Comparison of ENCODE assay signal across 9 mouse cellular contexts in genomic region chr3:95041625-95042024, GRCm38 (mm10). TPM values are rescaled to one million over a fixed set of nuclear protein-coding genes. Genes with fewer than 3 reads are reported as not detected.
DNase-seq lines count a peak whose midpoint lies in the region; ATAC-seq and TF ChIP-seq lines count a peak whose summit lies in the region.
"Had no signal": no experiment of that assay in that cellular context is flagged by ENCODE, and none has a peak within 500 bp of the region (broad histone marks: within the 10 kb centered on the region; RNA-seq: fewer than 3 reads in every experiment).

No protein-coding gene starts in this region.

- ATAC-seq in heart, embryonic 16.5 days (replicated peaks; ENCODE audit: extremely low read depth, insufficient read depth, low FRiP score): no peak
- no peak for ATAC-seq in forebrain, postnatal 0 days
- ATAC-seq in inflammation-experienced regulatory T-cells, adult 6 months: no peak

- peak overlapping the region; percentile 82 for H3K4me3 ChIP-seq in heart, embryonic 16.5 days (ENCODE audit: low read length)
- H3K4me3 ChIP-seq in ES-E14 (ENCODE audit: insufficient read depth in 1 of 2, low read depth in 1 of 2, low read length in 2 of 2, poor library complexity in 1 of 2, severe bottlenecking in 1 of 2) (peak overlapping the region; percentile 99 to 100), macrophage (ENCODE audit: inconsistent target) (peak overlapping the region; percentile 82)
- peak overlapping the region; percentile 86 for H3K4me3 ChIP-seq in forebrain, postnatal 0 days (ENCODE audit: low read depth, low read length)
- no peak overlapping the region for H3K4me3 ChIP-seq in thymus, adult 2 months (ENCODE audit: control insufficient read depth, insufficient read depth, low read length)

- H3K79me2 ChIP-seq in macrophage (ENCODE audit: inconsistent target): peaks cover 58% of the 10 kb centered on the region

- peaks cover 7% of the 10 kb centered on the region; the same call in 1 of the 2 replicates for H3K36me3 ChIP-seq in heart, embryonic 16.5 days (ENCODE audit: control insufficient read depth, insufficient read depth)
- peaks cover 6% of the 10 kb centered on the region; the same call in 1 of the 2 replicates for H3K36me3 ChIP-seq in ES-E14 (ENCODE audit: control insufficient read depth, insufficient read depth, low read length, poor library complexity, severe bottlenecking)
- peaks cover under 1% of the 10 kb centered on the region; the same call in 1 of the 2 replicates for H3K36me3 ChIP-seq in forebrain, postnatal 0 days (ENCODE audit: insufficient read depth)
- peaks cover 2% of the 10 kb centered on the region; the same call in 1 of the 2 replicates for H3K36me3 ChIP-seq in macrophage (ENCODE audit: inconsistent target)
- H3K36me3 ChIP-seq in thymus, adult 2 months (ENCODE audit: control insufficient read depth, insufficient read depth, low read length): peaks cover 1% of the 10 kb centered on the region

- peak overlapping the region; percentile 88 for H3K9ac ChIP-seq in heart, embryonic 16.5 days (ENCODE audit: low read length)
- peak overlapping the region; percentile 99; the same call in 1 of the 2 replicates for H3K9ac ChIP-seq in ES-E14 (ENCODE audit: insufficient read depth, low read depth, low read length, poor library complexity, severe bottlenecking)
- H3K9ac ChIP-seq in forebrain, postnatal 0 days: peak overlapping the region; percentile 74

- no peak overlapping the region for H3K27ac ChIP-seq in heart, embryonic 16.5 days (ENCODE audit: low read length)
- H3K27ac ChIP-seq in ES-E14 (ENCODE audit: insufficient read depth, low read depth, low read length, poor library complexity, severe bottlenecking) (no peak overlapping the region), macrophage (peak overlapping the region; percentile 74; the same call in 1 of the 2 replicates)
- no peak overlapping the region for H3K27ac ChIP-seq in forebrain, postnatal 0 days (ENCODE audit: low read depth, low read length)
- no peak overlapping the region for H3K27ac ChIP-seq in thymus, adult 2 months (ENCODE audit: control insufficient read depth, insufficient read depth, low read length)

- peak overlapping the region; percentile 70 for H3K4me2 ChIP-seq in heart, embryonic 16.5 days (ENCODE audit: low read depth, low read length)
- peak overlapping the region; percentile 58 for H3K4me2 ChIP-seq in forebrain, postnatal 0 days (ENCODE audit: low read depth)

- no peaks in the 10 kb centered on the region for H3K9me3 ChIP-seq in heart, embryonic 16.5 days (replicated peaks; ENCODE audit: control insufficient read depth, low read length)
- H3K9me3 ChIP-seq in ES-E14 (ENCODE audit: control insufficient read depth, insufficient read depth, low read depth, low read length): no peaks in the 10 kb centered on the region
- H3K9me3 ChIP-seq in forebrain, postnatal 0 days (ENCODE audit: low read length): no peaks in the 10 kb centered on the region

- WGBS in heart, embryonic 16.5 days: 12% methylated on average over 3 of the region's 3 CpGs
- 14% methylated on average over 3 of the region's 3 CpGs for WGBS in forebrain, postnatal 0 days
- WGBS in macrophage (ENCODE audit: missing documents): 12% methylated on average over 3 of the region's 3 CpGs
- WGBS in thymus, adult 2 months: 22% methylated on average over 3 of the region's 3 CpGs

- H3K4me1 ChIP-seq in heart, embryonic 16.5 days (ENCODE audit: control insufficient read depth, insufficient read depth, low read length): peaks cover 7% of the 10 kb centered on the region
- peaks cover 2% of the 10 kb centered on the region in 2 experiments; a peak in 2 of 4 replicates for H3K4me1 ChIP-seq in ES-E14 (ENCODE audit: control insufficient read depth in 2 of 2, insufficient read depth in 2 of 2, low read length in 2 of 2, poor library complexity in 1 of 2)
- H3K4me1 ChIP-seq in forebrain, postnatal 0 days (ENCODE audit: insufficient read depth): peaks cover 6% of the 10 kb centered on the region; the same call in 1 of the 2 replicates
- peaks cover 7% of the 10 kb centered on the region for H3K4me1 ChIP-seq in thymus, adult 2 months (replicated peaks; ENCODE audit: control insufficient read depth, insufficient read depth, low read length)

- H3K27me3 ChIP-seq in heart, embryonic 16.5 days (ENCODE audit: control insufficient read depth, insufficient read depth, low read length): no peaks in the 10 kb centered on the region
- H3K27me3 ChIP-seq in forebrain, postnatal 0 days (ENCODE audit: insufficient read depth, low read length): no peaks in the 10 kb centered on the region
- H3K27me3 ChIP-seq in thymus, adult 2 months (ENCODE audit: control insufficient read depth, insufficient read depth, low read length): no peaks in the 10 kb centered on the region
- H3K27me3 ChIP-seq: Patski had no signal

- in situ Hi-C loops in ES-E14 (cut with MboI; ENCODE audit: low sequenced_read_pairs in 2 of 2, unreplicated experiment in 2 of 2): no loop called here

- TF ChIP-seq POLR2A in thymus, adult 2 months (IDR thresholded peaks at IDR 0.05; ENCODE audit: control insufficient read depth, extremely low read depth, insufficient read depth, low read length, poor library complexity): no peak

- TF ChIP-seq CTCF in forebrain, postnatal 0 days (IDR thresholded peaks at IDR 0.05; ENCODE audit: low read depth): no peak
- no peak for TF ChIP-seq CTCF in thymus, adult 2 months (IDR thresholded peaks at IDR 0.05; ENCODE audit: borderline replicate concordance, control insufficient read depth, extremely low read depth, insufficient read depth, low read length, poor library complexity)

- no peak for DNase-seq in heart, adult 9 months (ENCODE audit: low spot score in 2 of 2)
- DNase-seq in ES-E14 (ENCODE audit: low read depth, low spot score): no peak
- no peak for DNase-seq in forebrain, postnatal 0 days
- no peak for DNase-seq in frontal cortex, postnatal 25 days (ENCODE audit: low spot score in 2 of 2)
- no peak for DNase-seq in thymus, adult 2 months

TF ChIP-seq in ES-E14, 5 proteins besides CTCF, POLR2A, EP300 and RAD21:
- no peak for TF ChIP-seq CHD2 (IDR thresholded peaks at IDR 0.05; ENCODE audit: low read depth, low read length)
- TF ChIP-seq ZNF384 (IDR thresholded peaks at IDR 0.05; ENCODE audit: low read depth, low read length): no peak
- no peak for TF ChIP-seq MAFK (IDR thresholded peaks at IDR 0.05; ENCODE audit: insufficient read depth, low read depth, low read length)
- no peak for TF ChIP-seq ZC3H11A (IDR thresholded peaks at IDR 0.05; ENCODE audit: borderline replicate concordance, low read depth, low read length)
- TF ChIP-seq HCFC1 (IDR thresholded peaks at IDR 0.05; ENCODE audit: borderline replicate concordance, insufficient read depth, low read length): no peak

RNA-seq across cellular contexts. Expression of gene Psmd4, which starts 0.8 kb away (rescaled TPM):
- 201 and 223 TPM in 2 replicates for polyA plus RNA-seq in heart, embryonic 16.5 days (2015; fragmentation: Nextera tagmentation; extraction: Ambion mirVana)
- 258 and 291 TPM in 2 replicates for total RNA-seq in ES-E14 (2012; rRNA removed)
- total RNA-seq in forebrain, postnatal 0 days (2014; rRNA removed): 203 and 255 TPM in 2 replicates
- polyA plus RNA-seq in forebrain, postnatal 0 days (2015; fragmentation: Nextera tagmentation; extraction: Ambion mirVana): 278 and 279 TPM in 2 replicates
- total RNA-seq in macrophage (2018; cell fraction: chromatin; rRNA removed): 100 to 1,000 TPM in 18 of 26 experiments, 10 to 100 TPM in 8; 60.3 to 149 (median 109) TPM
- total RNA-seq in macrophage (2018; cell fraction: cytosol; rRNA removed): 100 to 1,000 TPM in 24 of 26 experiments, 10 to 100 TPM in 2; 95.5 to 160 (median 124) TPM
- 100 to 1,000 TPM in 6 of 26 experiments, 10 to 100 TPM in 20; 57.2 to 121 (median 87.1) TPM for total RNA-seq in macrophage (2018; cell fraction: nucleus; rRNA removed)
- 102 to 143 TPM (median 138 TPM) in 3 replicates for polyA plus RNA-seq in macrophage (2018)
- 100 to 1,000 TPM; 175 to 191 (median 181) TPM for polyA plus RNA-seq in inflammation-experienced regulatory T-cells, adult 6 months (2017; shearing (Covaris generic))
- polyA plus RNA-seq in thymus, adult 2 months (2012; rRNA removed): 212 and 227 TPM in 2 replicates

RNA-seq across cellular contexts. Expression of gene Zfp687, which starts 26.4 kb away (rescaled TPM):
- 16.4 and 16.9 TPM in 2 replicates for polyA plus RNA-seq in heart, embryonic 16.5 days (2015; fragmentation: Nextera tagmentation; extraction: Ambion mirVana)
- 19.8 and 20.6 TPM in 2 replicates for total RNA-seq in ES-E14 (2012; rRNA removed)
- 20.3 and 23.1 TPM in 2 replicates for total RNA-seq in forebrain, postnatal 0 days (2014; rRNA removed)
- polyA plus RNA-seq in forebrain, postnatal 0 days (2015; fragmentation: Nextera tagmentation; extraction: Ambion mirVana): 9.8 and 13.1 TPM in 2 replicates
- total RNA-seq in macrophage (2018; cell fraction: chromatin; rRNA removed): 10 to 100 TPM; 21.2 to 73.2 (median 38.5) TPM
- total RNA-seq in macrophage (2018; cell fraction: cytosol; rRNA removed): 10 to 100 TPM in 14 of 26 experiments, 1 to 10 TPM in 12; 5.1 to 16.3 (median 10.6) TPM
- total RNA-seq in macrophage (2018; cell fraction: nucleus; rRNA removed): 10 to 100 TPM; 19.1 to 42.8 (median 33.2) TPM
- polyA plus RNA-seq in macrophage (2018): 8.3 to 8.9 TPM (median 8.9 TPM) in 3 replicates
- 10 to 100 TPM; 12.2 to 16.5 (median 12.4) TPM for polyA plus RNA-seq in inflammation-experienced regulatory T-cells, adult 6 months (2017; shearing (Covaris generic))
- polyA plus RNA-seq in thymus, adult 2 months (2012; rRNA removed): 57.1 and 61.2 TPM in 2 replicates
